10 mouse cellular contexts compared by ENCODE assay signal in the genomic region with DNA sequence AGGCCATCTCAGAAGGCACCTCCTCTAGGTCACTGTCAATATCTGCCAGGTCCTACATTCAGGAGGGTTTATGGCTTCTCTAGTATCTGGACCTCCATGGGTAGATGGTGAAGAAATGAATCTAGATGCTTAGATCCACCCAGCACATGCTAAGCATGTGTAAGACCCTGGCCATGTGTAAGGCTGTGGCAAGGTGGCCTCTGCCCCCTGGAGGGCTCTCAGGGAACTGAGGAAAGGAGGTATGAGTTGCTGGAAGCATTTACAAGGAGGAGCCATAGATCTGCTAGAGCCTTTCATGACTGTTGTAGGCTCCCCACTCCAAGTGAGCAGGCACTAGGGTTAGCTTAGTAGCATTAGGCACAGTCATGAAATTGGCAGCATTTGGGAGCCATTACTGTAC.
DNase-seq lines count a peak whose midpoint lies in the region; ATAC-seq lines count a peak whose summit lies in the region.
"Had no signal": no experiment of that assay in that cellular context is flagged by ENCODE, and none has a peak within 500 bp of the region (broad histone marks: within the 10 kb centered on the region; RNA-seq: fewer than 3 reads in every experiment).

No protein-coding gene starts in this region.

- H3K4me2 ChIP-seq in liver, embryonic 12.5 days, result no peak overlapping the region
- H3K4me2 ChIP-seq: heart, embryonic 15.5 days; liver, embryonic 13.5 days had no signal

- no peaks in the 10 kb centered on the region for H3K9me3 ChIP-seq in liver, embryonic 12.5 days (replicated peaks)
- H3K9me3 ChIP-seq: heart, embryonic 15.5 days; liver, embryonic 13.5 days had no signal

- no peak for ATAC-seq in liver, embryonic 12.5 days
- no peak for ATAC-seq in inflammation-experienced regulatory T-cells, adult 6 months

- no peaks in the 10 kb centered on the region for H3K4me1 ChIP-seq in liver, embryonic 12.5 days
- H3K4me1 ChIP-seq: liver, embryonic 13.5 days had no signal

- peak; percentile 27 for DNase-seq in adrenal gland, postnatal 14 days
- DNase-seq in adrenal gland, postnatal 25 days, result no peak
- DNase-seq in liver, result peak; percentile 19
- peak; percentile 65 for DNase-seq in forelimb bud, embryonic 11.5 days (ENCODE audit: low read depth, low spot score)
- DNase-seq in splenic B cell, adult 2 months (ENCODE audit: low read depth, low spot score), result peak; percentile 5
- no peak for DNase-seq in right cerebral cortex, postnatal 36 days (ENCODE audit: low spot score in 2 of 2)
- DNase-seq: liver, embryonic 13.5 days had no signal

- no peak overlapping the region for H3K27ac ChIP-seq in liver, embryonic 12.5 days
- H3K27ac ChIP-seq: heart, embryonic 15.5 days; liver, embryonic 13.5 days had no signal

- no peaks in the 10 kb centered on the region for H3K36me3 ChIP-seq in liver, embryonic 12.5 days
- H3K36me3 ChIP-seq in splenic B cell, adult 2 months (ENCODE audit: control insufficient read depth, insufficient read depth, low read length, poor library complexity, severe bottlenecking), result no peaks in the 10 kb centered on the region
- H3K36me3 ChIP-seq: heart, embryonic 15.5 days; liver, embryonic 13.5 days had no signal

- H3K27me3 ChIP-seq in liver, embryonic 12.5 days (replicated peaks), result peaks cover 4% of the 10 kb centered on the region; the same call in 1 of the 2 replicates
- no peaks in the 10 kb centered on the region for H3K27me3 ChIP-seq in splenic B cell, adult 2 months (ENCODE audit: control insufficient read depth, insufficient read depth, low read length, poor library complexity, severe bottlenecking)
- H3K27me3 ChIP-seq: liver, embryonic 13.5 days had no signal

- H3K4me3 ChIP-seq in liver, embryonic 12.5 days, result no peak overlapping the region
- H3K4me3 ChIP-seq: heart, embryonic 15.5 days; liver, embryonic 13.5 days had no signal

- no peak overlapping the region for H3K9ac ChIP-seq in liver, embryonic 12.5 days
- H3K9ac ChIP-seq: heart, embryonic 15.5 days; liver, embryonic 13.5 days had no signal

Comparison
In these comparisons a context has a peak if more than half of its experiments do, and no peak if none do; other contexts are left out.
1. DNase-seq: peak in adrenal gland, postnatal 14 days (single experiment), liver (single experiment), forelimb bud, embryonic 11.5 days (single experiment) and splenic B cell, adult 2 months (single experiment); none in adrenal gland, postnatal 25 days (single experiment) and right cerebral cortex, postnatal 36 days (0 of 2).